Mouse (Mus musculus) thymus, postnatal 14 days (tissue): ENCODE results near the gene Ap1b1.

ENCODE experiments used
- DNase-seq: peaks from one replicate; pipeline ENCODE4 v3.0.0; 2021

Gene Ap1b1

DNA sequence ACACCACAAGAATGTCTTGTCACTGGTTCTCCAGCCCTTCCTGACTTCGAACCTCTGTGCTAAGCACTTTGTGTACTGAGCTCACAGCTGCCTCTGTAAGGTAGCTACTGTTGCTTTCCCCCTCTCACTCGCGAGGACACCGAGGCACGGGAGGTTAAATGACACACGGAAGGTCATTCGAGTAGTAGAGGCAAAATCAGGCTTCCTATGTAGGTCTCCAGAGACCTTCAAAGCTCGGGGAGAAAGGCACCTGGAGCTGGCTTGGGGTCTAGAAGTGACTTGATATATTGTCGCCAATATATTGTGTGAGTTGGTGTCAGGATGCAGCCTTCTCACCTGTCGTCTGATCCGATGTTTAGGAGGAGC lies 846 bp downstream of the Ap1b1 start:
- DNase-seq = no peak

DNA sequence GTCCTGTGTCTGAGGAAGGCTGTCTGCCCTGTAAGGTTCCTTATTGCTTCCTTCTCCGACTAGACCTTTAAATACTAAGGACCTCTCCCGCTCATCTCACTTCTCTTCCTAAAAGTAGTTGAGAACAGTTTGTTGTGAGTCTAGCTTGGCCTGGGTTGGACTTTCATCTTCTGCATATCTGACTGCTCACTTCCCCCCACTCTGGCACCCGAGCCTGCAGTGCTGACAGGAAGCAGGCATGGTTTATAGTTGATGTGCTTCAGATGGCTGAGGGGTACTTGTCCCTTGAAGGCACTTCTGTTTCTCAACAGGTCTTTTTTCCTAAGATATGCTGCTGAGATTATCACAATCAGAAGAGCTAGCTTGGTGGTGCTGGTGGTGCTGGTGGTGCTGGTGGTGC lies 2.6 kb downstream of the Ap1b1 start:
- peak; percentile 65 for DNase-seq

DNA sequence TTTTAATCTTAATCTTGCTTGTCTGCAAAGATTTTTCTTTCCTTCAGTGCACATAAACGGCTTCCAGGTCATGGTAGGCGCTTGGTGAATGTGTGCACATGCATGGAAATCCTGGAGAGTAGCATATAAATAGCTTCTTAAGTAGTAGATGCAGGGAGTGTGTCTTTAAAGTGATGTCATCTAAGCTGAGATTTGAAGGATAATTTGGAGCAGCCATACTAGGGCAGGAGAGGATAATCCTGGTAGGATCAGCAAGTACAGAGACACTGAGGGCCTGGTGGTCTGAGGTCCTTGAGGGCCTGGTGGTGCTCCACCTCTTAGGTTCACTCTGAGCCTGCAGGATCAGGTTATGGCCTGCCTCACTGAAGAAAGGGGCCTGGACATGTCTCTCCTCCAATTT lies 5.8 kb downstream of the Ap1b1 start:
- DNase-seq = no peak

GRCm38 (mm10) chr11:4995676-4996075 lies 9.1 kb downstream of the Ap1b1 start:
- no peak for DNase-seq

- DNase-seq = no peak
Observed at GRCm38 (mm10) chr11:4996621-4997199, 10.1 kb downstream of the Ap1b1 start.

- DNase-seq = no peak
Observed at GRCm38 (mm10) chr11:4998352-4998751, 11.7 kb downstream of the Ap1b1 start.

GRCm38 (mm10) chr11:4998762-4999161 lies 12.1 kb downstream of the Ap1b1 start:
- no peak for DNase-seq

DNA sequence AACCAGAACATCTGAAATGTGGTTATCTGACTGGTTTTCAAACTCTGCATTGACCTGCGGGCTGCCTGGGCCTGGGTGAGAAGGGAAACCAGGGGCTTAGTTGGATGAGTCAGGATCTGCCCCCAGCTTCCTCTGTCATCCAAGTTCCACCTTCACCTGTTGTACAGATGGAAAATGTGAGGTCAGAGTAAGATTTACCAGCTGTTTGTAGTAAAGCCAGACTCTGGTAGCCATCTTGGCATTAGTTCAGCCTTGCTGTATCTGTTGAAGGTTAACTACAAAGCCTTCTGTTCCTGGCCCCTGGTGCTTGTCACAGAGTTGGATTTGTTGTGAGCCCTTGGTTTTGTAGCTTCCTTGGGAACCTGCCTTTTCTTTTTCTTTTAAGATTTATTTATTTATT lies 13.6 kb downstream of the Ap1b1 start:
- DNase-seq = no peak

GRCm38 (mm10) chr11:5002826-5003225 lies 16.2 kb downstream of the Ap1b1 start:
- DNase-seq = no peak

DNA sequence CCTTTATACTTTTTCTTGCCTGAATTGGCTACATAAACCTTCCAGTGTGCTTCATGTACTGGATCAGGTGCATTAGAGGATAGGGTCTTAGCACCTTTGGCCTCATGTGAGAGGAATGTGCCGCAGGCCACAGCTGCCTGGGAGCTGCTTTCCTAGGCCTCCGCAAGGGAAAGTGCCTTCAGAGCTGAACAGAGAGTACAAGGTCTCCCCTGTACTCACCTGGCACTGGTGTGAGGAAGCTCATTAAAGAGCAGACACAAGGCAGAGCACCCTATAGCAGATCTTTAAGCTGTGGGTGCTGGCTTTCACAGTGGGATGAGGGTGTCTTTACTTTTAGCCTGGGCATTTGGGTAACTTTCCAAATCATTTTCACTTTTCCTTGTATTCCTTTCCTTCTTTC lies 18.9 kb downstream of the Ap1b1 start:
- DNase-seq = no peak

DNA sequence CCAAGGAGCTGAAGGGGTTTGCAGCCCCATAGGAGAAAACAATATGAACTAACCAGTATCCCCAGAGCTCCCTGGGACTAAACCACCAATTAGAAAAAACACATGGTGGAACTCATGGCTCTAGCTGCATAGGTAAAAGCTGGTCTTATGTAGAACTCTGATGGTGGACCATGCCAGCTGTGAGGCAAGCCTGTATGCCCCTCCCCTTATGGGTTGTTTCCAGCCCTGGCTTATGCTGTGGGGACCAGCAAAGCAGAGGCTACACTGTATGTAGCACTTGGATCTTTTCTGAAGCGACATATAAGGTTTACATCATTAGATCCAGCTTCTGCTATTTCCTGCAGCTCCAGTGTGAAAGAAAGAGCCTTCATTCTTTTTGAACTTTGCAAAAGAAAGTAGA lies 20.6 kb downstream of the Ap1b1 start:
- DNase-seq = no peak

GRCm38 (mm10) chr11:5008867-5009266 lies 22.2 kb downstream of the Ap1b1 start:
- DNase-seq = no peak

- DNase-seq = no peak
Observed at GRCm38 (mm10) chr11:5009354-5010074, 22.9 kb downstream of the Ap1b1 start.

- no peak for DNase-seq
Observed at GRCm38 (mm10) chr11:5010205-5010604, 23.6 kb downstream of the Ap1b1 start.

DNA sequence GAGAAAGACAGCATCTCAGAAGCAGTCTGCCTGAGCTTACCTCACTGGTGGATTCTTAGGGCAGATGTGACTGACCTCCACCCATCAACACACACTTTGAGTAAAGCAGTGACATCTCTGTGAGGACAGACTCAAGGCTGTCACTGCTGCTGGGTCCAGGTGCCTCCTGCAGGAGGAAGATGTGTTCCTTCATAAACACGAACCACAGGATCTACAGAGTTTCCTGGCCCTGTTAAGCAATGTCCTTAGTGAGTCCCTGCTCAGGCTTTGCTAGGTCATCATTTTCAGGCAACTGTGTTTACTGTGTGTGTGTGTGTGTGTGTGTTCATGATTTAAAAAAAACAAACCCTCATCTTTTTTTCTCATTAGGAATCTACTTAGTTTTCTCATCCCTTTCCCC lies 24.9 kb downstream of the Ap1b1 start:
- DNase-seq = no peak

- DNase-seq = no peak
Observed at GRCm38 (mm10) chr11:5012213-5012715, 25.6 kb downstream of the Ap1b1 start.

DNA sequence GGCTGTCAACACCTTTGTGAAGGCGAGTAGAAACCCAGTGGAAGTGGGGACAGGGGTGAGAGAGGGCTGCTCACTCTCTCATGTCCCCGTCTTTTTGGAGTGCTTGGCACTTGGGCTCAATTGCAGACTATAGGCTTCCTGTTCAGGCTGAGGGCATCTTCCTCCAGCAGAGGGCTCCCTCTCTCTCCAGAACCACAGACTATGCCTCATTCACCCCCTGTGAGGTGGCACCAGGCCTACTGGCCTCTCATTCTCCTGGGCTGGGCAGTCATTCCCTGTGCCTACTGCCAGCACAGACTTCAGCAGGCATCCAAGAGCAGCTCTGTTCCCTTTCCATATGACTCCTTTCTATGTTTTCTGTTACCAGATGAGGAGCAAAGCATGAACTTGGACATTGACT lies 29.1 kb downstream of the Ap1b1 start:
- peak; percentile 41 for DNase-seq

- no peak for DNase-seq
Observed at GRCm38 (mm10) chr11:5016286-5016685, 29.7 kb downstream of the Ap1b1 start.

DNA sequence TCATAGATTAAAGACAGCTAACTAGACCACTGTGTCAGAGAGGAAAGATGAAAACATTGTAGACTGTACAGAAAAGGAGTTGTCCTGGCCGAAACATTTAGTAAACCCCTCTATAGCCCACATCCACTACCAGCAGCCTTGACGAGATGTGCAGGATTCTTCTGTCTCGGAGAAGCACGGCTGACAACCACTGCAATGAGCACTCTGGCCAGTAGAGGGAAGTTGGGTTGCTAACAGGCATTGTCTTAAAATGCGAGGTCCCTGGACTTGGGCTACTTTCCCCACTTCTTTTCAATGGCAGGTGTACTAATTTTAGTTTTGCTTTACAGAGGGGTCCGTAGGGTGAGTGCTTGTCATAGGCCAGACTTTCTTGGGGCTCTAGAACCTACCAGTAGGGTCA lies 30.9 kb downstream of the Ap1b1 start:
- no peak for DNase-seq

DNA sequence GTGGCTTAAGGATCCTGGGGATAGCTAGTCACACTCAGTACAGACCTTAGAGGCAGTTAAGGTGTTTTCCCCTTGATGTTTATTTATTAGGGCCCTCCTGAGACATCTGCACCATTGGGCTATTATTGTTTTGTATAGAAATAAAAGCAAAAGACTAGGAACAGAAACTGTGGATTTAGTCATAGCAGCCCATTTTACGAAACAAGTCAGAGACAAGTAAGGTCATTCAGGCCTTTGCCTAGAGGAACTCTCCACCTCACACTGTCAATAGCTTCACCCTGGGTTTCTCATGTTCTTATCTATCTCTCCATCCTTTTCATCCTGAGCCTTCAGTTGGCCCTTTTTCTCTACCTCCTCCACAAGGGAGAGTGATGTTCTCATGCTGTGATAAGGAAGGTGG lies 38.5 kb downstream of the Ap1b1 start:
- DNase-seq = no peak

DNA sequence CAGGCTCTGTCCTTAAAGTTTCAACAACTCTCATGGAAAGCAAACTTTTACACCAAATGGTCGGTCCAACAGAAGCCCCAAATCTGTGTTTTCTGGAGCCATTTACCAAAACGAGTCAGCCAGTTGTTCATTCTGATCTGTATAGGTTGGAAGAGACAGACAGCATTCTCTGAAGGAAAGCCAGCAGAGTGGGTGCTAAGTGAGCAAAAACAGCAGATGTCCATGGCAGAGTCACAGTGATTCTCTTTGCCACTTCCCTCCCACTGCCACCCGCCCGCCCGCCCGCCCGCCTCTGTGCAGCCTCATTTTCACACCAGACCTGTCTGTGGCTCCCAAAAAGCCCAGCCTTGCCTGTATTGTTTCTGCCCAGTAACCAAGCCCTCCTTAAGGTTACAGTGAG lies 41.6 kb downstream of the Ap1b1 start:
- no peak for DNase-seq

DNA sequence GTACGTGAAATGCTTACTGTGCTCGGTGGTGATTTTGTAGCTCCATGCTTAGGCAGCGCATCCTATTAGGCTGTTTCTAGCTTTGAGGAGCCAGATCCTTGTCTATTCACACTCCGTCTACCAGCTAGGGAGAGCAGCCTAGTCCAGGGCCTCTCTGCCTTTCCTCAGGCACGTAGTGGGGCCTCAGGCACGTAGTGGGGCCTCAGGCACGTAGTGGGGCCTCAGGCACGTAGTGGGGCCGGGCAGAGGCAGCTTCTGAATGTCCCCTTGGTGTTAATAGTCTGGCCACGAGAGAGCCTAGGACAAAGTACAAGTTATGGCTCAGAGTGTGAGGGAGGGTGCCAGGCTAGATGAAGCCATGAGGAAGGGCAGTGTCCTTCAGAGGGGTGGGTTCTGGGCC lies 46.1 kb downstream of the Ap1b1 start:
- no peak for DNase-seq

GRCm38 (mm10) chr11:5033136-5033535 lies 46.5 kb downstream of the Ap1b1 start:
- no peak for DNase-seq

DNA sequence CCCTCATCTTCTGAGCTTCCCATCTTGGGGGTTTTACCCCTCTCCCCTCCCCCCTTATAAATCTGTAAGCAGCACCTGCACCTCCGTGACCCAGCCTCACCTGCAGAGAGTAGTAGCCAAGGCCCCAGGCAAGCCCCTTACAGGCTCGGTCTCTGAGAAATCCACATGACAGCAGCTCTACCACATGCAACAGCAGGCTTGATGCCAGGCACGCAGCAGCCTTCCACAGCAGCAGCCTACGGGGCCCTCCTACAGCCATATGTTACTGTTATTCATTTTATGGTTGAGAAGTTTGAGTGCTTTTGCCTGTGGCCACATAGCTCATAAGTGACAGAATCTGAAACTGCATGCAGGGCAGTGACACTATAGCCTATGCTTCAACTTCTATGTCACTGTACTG lies 48.8 kb downstream of the Ap1b1 start:
- no peak for DNase-seq
